Comparison of ENCODE assay signal across 20 mouse cellular contexts in the genomic region with DNA sequence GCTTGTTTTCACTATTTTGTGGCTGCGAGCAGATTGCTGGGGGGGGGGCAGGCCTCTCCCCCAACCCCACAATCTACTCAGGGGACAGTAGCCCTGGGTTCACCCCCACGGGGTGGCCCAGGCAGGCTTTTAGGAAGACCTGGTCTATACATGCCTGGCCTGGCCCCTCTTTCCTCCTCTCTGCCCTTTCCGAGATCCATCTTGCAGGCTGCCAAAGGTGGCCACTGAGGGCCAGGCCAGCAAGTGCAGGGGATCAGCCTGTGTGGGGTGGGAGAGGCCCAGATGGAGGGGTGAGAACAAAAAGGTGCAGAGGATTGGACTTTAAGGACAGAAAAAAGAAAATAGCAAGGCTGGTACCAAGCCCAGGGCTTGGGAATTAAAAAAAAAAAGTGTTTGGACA.
DNase-seq lines count a peak whose midpoint lies in the region; ATAC-seq lines count a peak whose summit lies in the region.
"Had no signal": no experiment of that assay in that cellular context is flagged by ENCODE, and none has a peak within 500 bp of the region (broad histone marks: within the 10 kb centered on the region; RNA-seq: fewer than 3 reads in every experiment).

No protein-coding gene starts in this region.

- 0 out of 2 replicates have a peak, but pooled peaks cover 3% of the 10 kb centered on the region for H3K27me3 ChIP-seq in forebrain, embryonic 15.5 days
- no peaks in the 10 kb centered on the region for H3K27me3 ChIP-seq in forebrain, embryonic 11.5 days (ENCODE audit: control insufficient read depth, insufficient read depth, low read length)
- peaks cover 2% of the 10 kb centered on the region; the same call in 1 of the 2 replicates for H3K27me3 ChIP-seq in hindbrain, embryonic 12.5 days
- H3K27me3 ChIP-seq in hindbrain, embryonic 16.5 days (replicated peaks; ENCODE audit: control insufficient read depth, insufficient read depth, low read length): no peaks in the 10 kb centered on the region
- H3K27me3 ChIP-seq in embryonic facial prominence, embryonic 10.5 days (replicated peaks; ENCODE audit: low read depth, poor library complexity, severe bottlenecking): peaks cover 12% of the 10 kb centered on the region
- H3K27me3 ChIP-seq: embryonic facial prominence, embryonic 13.5 days; hindbrain, embryonic 15.5 days had no signal

- no peaks in the 10 kb centered on the region for H3K9me3 ChIP-seq in forebrain, embryonic 15.5 days
- H3K9me3 ChIP-seq in forebrain, embryonic 11.5 days (ENCODE audit: control insufficient read depth, low read length): no peaks in the 10 kb centered on the region
- H3K9me3 ChIP-seq in hindbrain, embryonic 12.5 days (replicated peaks): no peaks in the 10 kb centered on the region
- no peaks in the 10 kb centered on the region for H3K9me3 ChIP-seq in hindbrain, embryonic 16.5 days (ENCODE audit: control insufficient read depth, low read length)
- no peaks in the 10 kb centered on the region for H3K9me3 ChIP-seq in embryonic facial prominence, embryonic 10.5 days
- H3K9me3 ChIP-seq: embryonic facial prominence, embryonic 13.5 days; hindbrain, embryonic 15.5 days; intestine, embryonic 15.5 days had no signal

- no peak overlapping the region for H3K9ac ChIP-seq in forebrain, embryonic 15.5 days (replicated peaks)
- no peak overlapping the region for H3K9ac ChIP-seq in forebrain, embryonic 11.5 days (ENCODE audit: low read length)
- no peak overlapping the region for H3K9ac ChIP-seq in hindbrain, embryonic 12.5 days
- H3K9ac ChIP-seq in hindbrain, embryonic 16.5 days (ENCODE audit: low read depth, low read length): no peak overlapping the region
- H3K9ac ChIP-seq: embryonic facial prominence, embryonic 13.5 days; hindbrain, embryonic 15.5 days; intestine, embryonic 15.5 days had no signal

- H3K4me2 ChIP-seq in forebrain, embryonic 15.5 days (replicated peaks): no peak overlapping the region
- no peak overlapping the region for H3K4me2 ChIP-seq in forebrain, embryonic 11.5 days (ENCODE audit: low read depth, low read length, severe bottlenecking)
- H3K4me2 ChIP-seq in hindbrain, embryonic 12.5 days (replicated peaks): no peak overlapping the region
- H3K4me2 ChIP-seq in hindbrain, embryonic 16.5 days (ENCODE audit: low read length): no peak overlapping the region
- H3K4me2 ChIP-seq: embryonic facial prominence, embryonic 13.5 days; heart, embryonic 11.5 days; hindbrain, embryonic 15.5 days; intestine, embryonic 15.5 days had no signal

- 20% methylated on average over 3 of the region's 3 CpGs for WGBS in forebrain, embryonic 15.5 days
- 70% methylated on average over 3 of the region's 3 CpGs for WGBS in forebrain, embryonic 11.5 days
- WGBS in hindbrain, embryonic 12.5 days: 56% methylated on average over 3 of the region's 3 CpGs
- 69% methylated on average over 3 of the region's 3 CpGs for WGBS in hindbrain, embryonic 16.5 days
- 65% methylated on average over 3 of the region's 3 CpGs for WGBS in embryonic facial prominence, embryonic 10.5 days

- peaks cover 36% of the 10 kb centered on the region for H3K4me1 ChIP-seq in forebrain, embryonic 15.5 days
- H3K4me1 ChIP-seq in forebrain, embryonic 11.5 days (replicated peaks; ENCODE audit: control insufficient read depth, insufficient read depth, low read length): peaks cover 4% of the 10 kb centered on the region; the same call in 1 of the 2 replicates
- peaks cover 35% of the 10 kb centered on the region for H3K4me1 ChIP-seq in hindbrain, embryonic 12.5 days
- H3K4me1 ChIP-seq in hindbrain, embryonic 16.5 days (ENCODE audit: control insufficient read depth, insufficient read depth, low read depth, low read length): peaks cover 25% of the 10 kb centered on the region
- peaks cover 33% of the 10 kb centered on the region for H3K4me1 ChIP-seq in embryonic facial prominence, embryonic 10.5 days

- DNase-seq in cerebellum, postnatal 10 days: peak; percentile 61 to 64
- no peak for DNase-seq in cerebellum, postnatal 4 days (ENCODE audit: low spot score in 2 of 2)
- DNase-seq in forebrain, embryonic 11.5 days (ENCODE audit: low spot score): no peak
- no peak for DNase-seq in embryonic facial prominence, embryonic 10.5 days (ENCODE audit: low spot score)
- DNase-seq: adrenal gland, adult 8-10 months; adrenal gland, postnatal 25 days; cerebellum, adult 11-12 months; cerebellum, adult 8-10 months; gastrocnemius, adult 2 months; heart, adult 11 months; kidney, adult 11 months had no signal

- no peak overlapping the region for H3K27ac ChIP-seq in forebrain, embryonic 15.5 days (replicated peaks)
- H3K27ac ChIP-seq in forebrain, embryonic 11.5 days (ENCODE audit: low read depth, low read length): no peak overlapping the region
- no peak overlapping the region for H3K27ac ChIP-seq in hindbrain, embryonic 12.5 days
- no peak overlapping the region for H3K27ac ChIP-seq in hindbrain, embryonic 16.5 days (ENCODE audit: low read depth, low read length)
- H3K27ac ChIP-seq in embryonic facial prominence, embryonic 10.5 days (replicated peaks): 0 out of 2 replicates have a peak overlapping the region, but pooled peaks have one; percentile 14
- H3K27ac ChIP-seq: embryonic facial prominence, embryonic 13.5 days; hindbrain, embryonic 15.5 days; intestine, embryonic 15.5 days had no signal

- ATAC-seq in forebrain, embryonic 15.5 days (replicated peaks): peak; percentile 30; the same call in 1 of the 2 replicates
- no peak for ATAC-seq in forebrain, embryonic 11.5 days (replicated peaks; ENCODE audit: low FRiP score)
- ATAC-seq in hindbrain, embryonic 12.5 days (ENCODE audit: low FRiP score): 0 out of 2 replicates have a peak, but pooled peaks have one; percentile 21
- ATAC-seq in hindbrain, embryonic 16.5 days: no peak
- ATAC-seq: activated CD4-positive, CD25-positive, alpha-beta regulatory T cell, adult 4 months; intestine, embryonic 15.5 days had no signal

- H3K4me3 ChIP-seq in forebrain, embryonic 15.5 days: no peak overlapping the region
- no peak overlapping the region for H3K4me3 ChIP-seq in forebrain, embryonic 11.5 days (ENCODE audit: low read depth, low read length)
- no peak overlapping the region for H3K4me3 ChIP-seq in hindbrain, embryonic 12.5 days
- H3K4me3 ChIP-seq in hindbrain, embryonic 16.5 days (ENCODE audit: low read length): no peak overlapping the region
- no peak overlapping the region for H3K4me3 ChIP-seq in embryonic facial prominence, embryonic 10.5 days
- H3K4me3 ChIP-seq: embryonic facial prominence, embryonic 13.5 days; erythroblast, embryonic 14.5 days; gastrocnemius, adult 2 months; hindbrain, embryonic 15.5 days; intestine, embryonic 15.5 days had no signal

- H3K36me3 ChIP-seq in forebrain, embryonic 15.5 days: no peaks in the 10 kb centered on the region
- no peaks in the 10 kb centered on the region for H3K36me3 ChIP-seq in forebrain, embryonic 11.5 days (ENCODE audit: control insufficient read depth, insufficient read depth, low read length)
- no peaks in the 10 kb centered on the region for H3K36me3 ChIP-seq in hindbrain, embryonic 12.5 days
- H3K36me3 ChIP-seq in hindbrain, embryonic 16.5 days (ENCODE audit: control insufficient read depth, insufficient read depth, low read length): no peaks in the 10 kb centered on the region
- H3K36me3 ChIP-seq in embryonic facial prominence, embryonic 10.5 days (replicated peaks): no peaks in the 10 kb centered on the region
- H3K36me3 ChIP-seq: embryonic facial prominence, embryonic 13.5 days; hindbrain, embryonic 15.5 days; intestine, embryonic 15.5 days had no signal

Comparison
In these comparisons a context has a peak if more than half of its experiments do, and no peak if none do; other contexts are left out.
1. DNase-seq: peak in cerebellum, postnatal 10 days (2 of 2); none in cerebellum, postnatal 4 days (0 of 2), forebrain, embryonic 11.5 days (single experiment) and embryonic facial prominence, embryonic 10.5 days (single experiment).
2. ATAC-seq: peak in forebrain, embryonic 15.5 days (single experiment) and hindbrain, embryonic 12.5 days (single experiment); none in forebrain, embryonic 11.5 days (single experiment) and hindbrain, embryonic 16.5 days (single experiment).